Mouse (Mus musculus) cerebellum, postnatal 14 days (tissue): ENCODE results near the gene Ryk.

Experiments
- DNase-seq, 2 experiments: peaks; one replicate each; pipeline ENCODE4 v3.0.0; 2021; ENCODE audit warnings: mixed read lengths in 2 of 2

The Ryk gene

DNA sequence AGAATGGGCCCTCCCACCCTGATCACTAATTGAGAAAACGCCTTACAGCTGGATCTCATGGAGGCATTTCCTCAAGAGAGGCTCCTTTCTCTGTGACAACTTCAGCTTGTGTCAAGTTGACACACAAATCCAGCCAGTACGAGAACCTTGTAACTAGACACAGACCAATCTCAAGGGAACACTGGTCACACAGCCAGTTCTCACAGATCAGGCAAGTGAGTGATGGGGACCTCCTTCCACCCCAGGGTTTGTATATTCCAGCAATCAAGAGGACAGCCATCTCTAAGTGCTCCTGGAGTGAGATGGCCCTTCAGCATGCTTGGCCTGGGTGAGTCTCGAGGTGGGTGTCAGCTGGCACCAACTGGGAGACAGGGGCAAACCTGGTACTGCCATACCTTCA is 121.1 kb downstream of the Ryk start:
- no peak for DNase-seq
